ENCODE assay signal across 8 mouse cellular contexts in genomic region chr2:131206778-131207177, GRCm38 (mm10). TPM values are rescaled to one million over a fixed set of nuclear protein-coding genes. Genes with fewer than 3 reads are reported as not detected.
DNase-seq lines count a peak whose midpoint lies in the region; ATAC-seq and TF ChIP-seq lines count a peak whose summit lies in the region.

TSS of gene Ap5s1 (plus strand) at chr2:131207078.

- H3K4me3 ChIP-seq in lung, postnatal 0 days (ENCODE audit: low read depth, low read length) = no peak within 1 kb of the TSS
- H3K4me3 ChIP-seq in limb, embryonic 12.5 days (replicated peaks) = no peak within 1 kb of the TSS
- H3K4me3 ChIP-seq in stomach, embryonic 16.5 days (replicated peaks; ENCODE audit: low read length) = no peak within 1 kb of the TSS

- ATAC-seq in lung, postnatal 0 days = no peak
- ATAC-seq in erythroblast, adult 5-6 weeks (replicated peaks; ENCODE audit: low FRiP score, poor library complexity, severe bottlenecking) = no peak
- no peak for ATAC-seq in limb, embryonic 12.5 days (ENCODE audit: insufficient number of reproducible peaks, insufficient read depth, low FRiP score, low TSS enrichment, low read depth)
- no peak for ATAC-seq in stomach, embryonic 16.5 days (ENCODE audit: insufficient read depth, low FRiP score)

- DNase-seq in lung, postnatal 0 days (ENCODE audit: low spot score) = no peak
- no peak for DNase-seq in lung, postnatal 36 days
- no peak for DNase-seq in heart, postnatal 14 days
- DNase-seq in MN1 (ENCODE audit: low spot score) = no peak
- no peak for DNase-seq in embryo, embryonic 10 days (ENCODE audit: low spot score)

- no peaks in the 10 kb centered on the region for H3K9me3 ChIP-seq in lung, postnatal 0 days (ENCODE audit: low read length)
- no peaks in the 10 kb centered on the region for H3K9me3 ChIP-seq in limb, embryonic 12.5 days
- H3K9me3 ChIP-seq in stomach, embryonic 16.5 days (replicated peaks; ENCODE audit: control insufficient read depth, low read length) = no peaks in the 10 kb centered on the region

- no peaks in the 10 kb centered on the region for H3K27me3 ChIP-seq in lung, postnatal 0 days (replicated peaks; ENCODE audit: insufficient read depth, low read length)
- H3K27me3 ChIP-seq in limb, embryonic 12.5 days = no peaks in the 10 kb centered on the region
- no peaks in the 10 kb centered on the region for H3K27me3 ChIP-seq in stomach, embryonic 16.5 days (ENCODE audit: control insufficient read depth, insufficient read depth, low read length)

- intact Hi-C loops in heart, postnatal 14 days (cut with DNase I) = no loop called here

- H3K36me3 ChIP-seq in lung, postnatal 0 days (ENCODE audit: insufficient read depth, low read length) = no peaks in the 10 kb centered on the region
- H3K36me3 ChIP-seq in limb, embryonic 12.5 days = no peaks in the 10 kb centered on the region
- H3K36me3 ChIP-seq in stomach, embryonic 16.5 days (ENCODE audit: control insufficient read depth, insufficient read depth, low read length) = no peaks in the 10 kb centered on the region

- no peak within 1 kb of the TSS for H3K27ac ChIP-seq in lung, postnatal 0 days (ENCODE audit: low read length)
- H3K27ac ChIP-seq in limb, embryonic 12.5 days = no peak within 1 kb of the TSS
- H3K27ac ChIP-seq in stomach, embryonic 16.5 days (ENCODE audit: low read length) = no peak within 1 kb of the TSS

- no peak for TF ChIP-seq CTCF in lung, postnatal 0 days (IDR thresholded peaks at IDR 0.05)

- H3K4me1 ChIP-seq in lung, postnatal 0 days (ENCODE audit: insufficient read depth, low read depth, low read length) = peaks cover 22% of the 10 kb centered on the region; the same call in 1 of the 2 replicates
- H3K4me1 ChIP-seq in limb, embryonic 12.5 days (replicated peaks) = peaks cover 14% of the 10 kb centered on the region
- peaks cover 35% of the 10 kb centered on the region for H3K4me1 ChIP-seq in stomach, embryonic 16.5 days (ENCODE audit: control insufficient read depth, insufficient read depth, low read length)

- no peak for TF ChIP-seq EP300 in lung, postnatal 0 days (IDR thresholded peaks at IDR 0.05)

- no peak within 1 kb of the TSS for H3K9ac ChIP-seq in lung, postnatal 0 days (replicated peaks; ENCODE audit: low read depth)
- H3K9ac ChIP-seq in limb, embryonic 12.5 days (replicated peaks) = no peak within 1 kb of the TSS
- no peak within 1 kb of the TSS for H3K9ac ChIP-seq in stomach, embryonic 16.5 days (ENCODE audit: low read length)

- 68% methylated on average over 4 of the region's 4 CpGs for WGBS in lung, postnatal 0 days
- WGBS in limb, embryonic 12.5 days = 75% methylated on average over 4 of the region's 4 CpGs
- 77% methylated on average over 4 of the region's 4 CpGs for WGBS in stomach, embryonic 16.5 days

- H3K4me2 ChIP-seq in lung, postnatal 0 days (replicated peaks; ENCODE audit: low read depth, low read length) = no peak within 1 kb of the TSS
- no peak within 1 kb of the TSS for H3K4me2 ChIP-seq in limb, embryonic 12.5 days
- H3K4me2 ChIP-seq in stomach, embryonic 16.5 days (ENCODE audit: low read depth, low read length) = no peak within 1 kb of the TSS

RNA-seq across cellular contexts. Expression of gene Ap5s1, which starts in this region (rescaled TPM):
- polyA plus RNA-seq in lung, postnatal 0 days (2015; fragmentation: Nextera tagmentation; extraction: Ambion mirVana) = 27.9 and 28.0 TPM in 2 replicates
- total RNA-seq in erythroblast, adult 5-6 weeks (2015; ENCODE audit: low replicate concordance) = 18.2 and 36.5 TPM in 2 replicates
- total RNA-seq in erythroblast, adult 5-6 weeks (2017; ENCODE audit: low replicate concordance) = 18.7 and 21.0 TPM in 2 replicates
- 10 to 100 TPM; 37.3 to 40.8 TPM for total RNA-seq in heart, postnatal 14 days (2021)
- polyA plus RNA-seq in limb, embryonic 12.5 days (2016; fragmentation: Nextera tagmentation; extraction: Ambion mirVana) = 23.3 and 26.7 TPM in 2 replicates
- 25.7 and 26.4 TPM in 2 replicates for polyA plus RNA-seq in stomach, embryonic 16.5 days (2015; fragmentation: Nextera tagmentation; extraction: Ambion mirVana)
